Mouse (Mus musculus) brain, adult 10 weeks (tissue): Measurements from ENCODE around the gene Ces1d. TPM values are rescaled to one million over a fixed set of nuclear protein-coding genes. Genes with fewer than 3 reads are reported as not detected.

Source experiments
- polyA plus RNA-seq: library from polyadenylated mRNA; stranded (reverse); fragments of 350-450 nt; fragmentation: Illumina TruSeq; extraction: RNeasy Lipid Tissue Mini Kit (QIAGEN cat#74804); gene quantifications from one replicate; pipeline ENCODE4 v1.2.3, GENCODE M21; 2015; ENCODE audit warnings: low read depth, low replicate concordance

The Ces1d gene
- 0.62 TPM for polyA plus RNA-seq

DNA sequence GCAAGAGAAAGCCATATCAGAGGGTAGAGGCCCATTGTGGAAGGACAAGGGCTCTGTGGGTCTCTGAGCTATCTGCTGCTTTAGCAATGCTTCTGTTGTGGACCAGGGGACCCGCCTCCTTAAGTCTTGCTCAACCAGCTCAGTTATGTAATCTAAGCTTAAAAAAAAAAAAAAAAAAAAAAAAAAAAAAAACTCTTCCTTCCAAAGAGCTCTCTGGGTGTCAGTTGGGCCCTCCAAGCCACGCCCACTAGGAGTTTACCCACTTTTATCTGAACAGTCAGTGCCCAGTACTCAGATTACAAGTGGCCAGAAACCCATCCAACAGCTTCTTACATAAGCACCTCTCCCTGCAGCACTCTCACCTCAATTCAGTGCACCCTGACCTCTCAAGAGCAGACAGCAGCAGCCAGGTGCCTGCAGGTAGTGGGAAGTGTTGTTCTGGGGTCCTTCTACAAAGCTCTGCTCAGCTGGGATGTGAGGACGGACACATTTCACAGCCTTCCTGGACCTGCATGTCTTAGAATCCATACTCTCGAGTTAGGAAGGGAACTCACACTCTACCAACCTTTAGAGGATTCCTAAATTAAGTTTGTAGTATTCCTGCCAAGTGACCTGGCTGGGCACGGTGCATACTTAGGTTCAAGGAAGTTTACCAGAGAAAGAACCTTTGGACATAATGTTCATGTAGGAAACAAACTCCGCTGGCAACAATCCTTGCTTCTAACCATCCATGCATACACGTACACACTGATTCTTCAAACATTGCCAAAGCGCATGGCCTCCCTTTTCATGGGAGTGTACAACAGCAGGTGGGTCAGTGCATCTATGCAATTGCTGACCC, at the start of gene Ces1d:
Gene Ces1d, minus strand, starts transcription at position 154 of the 841 bp plus-strand sequence.

GRCm38 (mm10) chr8:93229446-93229845, 31.8 kb upstream of the Ces1d start, which contains the start of gene Ces1e:
Gene Ces1e, minus strand, starts transcription at chr8:93229619.

GRCm38 (mm10) chr8:93131233-93131980, 66.2 kb downstream of the Ces1d start, which contains the start of gene Ces1c:
Gene Ces1c, minus strand, starts transcription at chr8:93131283.

Other genes with a start within 250 kb of the Ces1d start
- gene Slc6a2, start 237.8 kb downstream of the Ces1d start, polyA plus RNA-seq, result 0.34 TPM
- not detected for gene Ces1a, start 149.6 kb downstream of the Ces1d start, polyA plus RNA-seq
- not detected for gene Ces1b, start 117.8 kb downstream of the Ces1d start, polyA plus RNA-seq
- 0.40 TPM for gene Ces1c, start 66.6 kb downstream of the Ces1d start, polyA plus RNA-seq
- not detected for gene Ces1e, start 31.8 kb upstream of the Ces1d start, polyA plus RNA-seq
- gene Ces1f, start 81.9 kb upstream of the Ces1d start, polyA plus RNA-seq, result not detected
- 0.18 TPM for gene Ces1g, start 139.5 kb upstream of the Ces1d start, polyA plus RNA-seq
- not detected for gene Ces1h, start 181.9 kb upstream of the Ces1d start, polyA plus RNA-seq